Mouse (Mus musculus) B cell, adult (primary cell): ENCODE data around the gene Slc16a1. TPM values are rescaled to one million over a fixed set of nuclear protein-coding genes. Genes with fewer than 3 reads are reported as not detected.

ENCODE experiments used
- total RNA-seq: library from RNA; stranded (reverse); gene quantifications from 4 replicates; pipeline ENCODE4 v1.2.4, GENCODE M21; 2023; ENCODE audit not compliant: inconsistent age

Slc16a1 gene
- 17.6 to 22.0 TPM (median 19.0 TPM) in 4 replicates for total RNA-seq

GRCm38 (mm10) chr3:104638403-104638779, at the start of gene Slc16a1:
Gene Slc16a1 (plus strand): TSS chr3:104638668.

Other genes starting within 250 kb of the Slc16a1 start
- 34.0 to 44.8 TPM (median 41.7 TPM) in 4 replicates for gene Lrig2, start 126.8 kb upstream of the Slc16a1 start, total RNA-seq
- 0.29 to 0.39 TPM in 2 of 4 replicates, not detected in the others for gene Ppm1j, start 142.4 kb downstream of the Slc16a1 start, total RNA-seq
- gene Fam19a3, start 143.2 kb downstream of the Slc16a1 start, total RNA-seq, result not detected in 4 replicates
- 0.81 to 2.8 TPM (median 0.86 TPM) in 3 of 4 replicates, not detected in the other for gene Rhoc, start 149.7 kb downstream of the Slc16a1 start, total RNA-seq
- 22.7 to 31.9 TPM (median 27.0 TPM) in 4 replicates for gene Mov10, start 179.9 kb downstream of the Slc16a1 start, total RNA-seq
- gene St7l, start 225.3 kb downstream of the Slc16a1 start, total RNA-seq, result 18.8 to 21.5 TPM (median 20.2 TPM) in 4 replicates
- gene Capza1, start 225.8 kb downstream of the Slc16a1 start, total RNA-seq, result 126 to 172 TPM (median 163 TPM) in 4 replicates